Mouse (Mus musculus): ENCODE data around the gene Slc45a1. TPM values are rescaled to one million over a fixed set of nuclear protein-coding genes. Genes with fewer than 3 reads are reported as not detected.
A peak's percentile ranks its signal among the peaks of the same experiment; 100 is the strongest.

The Slc45a1 gene
- total RNA-seq (2014; fragmentation: Nextera tagmentation): not detected in 2 replicates
- not detected in 2 replicates for total RNA-seq (2017)

DNA sequence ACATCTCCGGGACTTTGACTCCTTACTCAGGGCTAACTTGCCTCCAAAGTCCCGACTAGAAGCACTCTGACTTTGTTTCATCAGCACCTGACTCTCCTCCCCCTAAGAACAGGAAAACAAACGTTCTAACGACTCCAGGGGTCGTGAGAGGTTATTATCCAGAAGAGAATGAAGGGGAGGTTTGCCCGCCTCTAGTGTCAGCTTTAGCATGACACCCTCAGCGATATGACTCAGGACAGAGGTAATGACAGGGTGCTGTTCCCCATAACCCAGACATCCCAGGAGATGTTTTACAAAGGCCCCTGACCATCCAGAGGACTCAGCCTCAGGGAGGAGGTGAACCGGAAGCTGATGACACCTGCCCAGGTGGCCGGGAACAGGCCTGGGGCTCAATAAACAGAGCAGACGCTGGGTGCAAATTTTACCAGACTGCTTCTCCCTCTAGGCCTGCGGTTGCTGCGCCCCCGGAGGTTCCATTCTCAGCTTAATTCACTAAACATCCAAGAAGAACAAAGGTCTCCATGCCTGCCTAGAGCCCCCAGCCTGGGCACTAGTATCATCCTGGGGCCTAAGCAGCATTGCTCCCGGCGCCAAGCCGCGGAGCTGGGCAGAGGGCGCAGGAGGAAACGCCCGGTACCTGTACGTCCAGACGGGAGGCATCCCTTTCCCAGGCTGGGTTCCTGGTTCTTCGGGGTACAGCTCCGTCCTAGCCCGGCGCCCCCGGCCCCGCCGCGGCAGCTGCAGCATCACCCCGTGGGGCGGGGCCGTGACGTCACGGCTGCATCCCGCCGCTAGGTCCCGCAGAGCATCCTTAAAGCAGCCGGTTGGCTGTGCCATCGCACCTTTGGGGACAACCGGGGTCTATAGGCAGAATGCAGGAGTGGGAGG lies at the start of gene Slc45a1:
Gene Slc45a1 (minus strand): TSS at position 785 of the 888 bp plus-strand sequence.
- no peak for ATAC-seq (replicated peaks; ENCODE audit: low FRiP score, low TSS enrichment, poor library complexity, severe bottlenecking)

DNA sequence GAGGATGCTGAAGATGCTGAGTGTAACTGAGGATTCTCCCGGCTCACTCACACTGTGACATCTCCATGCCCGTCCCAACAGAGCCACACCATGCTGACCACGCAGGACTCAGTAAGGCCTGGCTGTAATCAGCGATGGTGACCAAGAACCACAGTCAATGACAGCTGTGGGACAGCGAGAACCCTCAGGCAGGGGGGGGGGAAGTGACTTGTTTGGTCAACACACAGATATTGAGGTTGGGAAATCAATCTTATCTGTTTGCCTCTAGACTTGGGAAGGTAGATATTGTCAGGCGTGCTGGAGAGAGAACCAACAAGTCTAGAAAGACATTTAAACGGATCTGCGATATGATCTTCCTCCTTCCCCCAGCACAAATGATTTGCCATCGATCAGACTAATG lies 48.9 kb upstream of the Slc45a1 start:
- no peak for ATAC-seq (replicated peaks; ENCODE audit: low FRiP score, low TSS enrichment, poor library complexity, severe bottlenecking)

DNA sequence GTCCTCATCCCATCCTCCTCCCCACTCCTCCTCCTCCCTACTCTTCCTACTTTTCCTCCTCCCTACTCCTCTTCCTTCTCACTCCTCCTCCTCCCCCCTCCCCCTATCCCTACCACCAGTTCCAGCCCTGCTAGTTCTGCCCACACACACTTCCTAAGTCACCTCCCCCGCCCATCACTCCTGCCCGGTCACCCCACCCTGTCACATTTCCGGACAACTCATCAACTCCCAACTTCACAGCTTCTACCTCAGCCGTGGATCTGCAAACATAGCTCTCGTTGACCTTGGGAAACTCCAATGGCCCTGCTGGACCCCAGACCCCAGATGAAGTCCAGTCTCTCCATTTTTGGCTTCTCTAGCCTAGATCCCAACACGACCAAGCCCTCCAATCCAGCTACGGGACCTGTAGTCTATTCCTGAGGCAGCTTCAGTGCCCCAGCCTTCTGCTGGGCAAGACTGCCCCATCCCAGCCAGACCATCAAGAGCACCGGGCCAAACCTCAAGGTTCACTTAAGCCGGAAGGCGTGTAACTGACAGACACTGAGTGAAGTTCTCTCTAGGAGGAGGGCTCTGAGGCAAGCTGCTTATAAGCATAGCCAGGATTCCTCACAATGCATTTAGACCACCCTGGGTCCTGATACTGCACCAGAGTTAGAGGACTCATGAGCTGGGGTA lies 42.6 kb upstream of the Slc45a1 start:
- no peak for ATAC-seq (replicated peaks; ENCODE audit: low FRiP score, low TSS enrichment, poor library complexity, severe bottlenecking)

DNA sequence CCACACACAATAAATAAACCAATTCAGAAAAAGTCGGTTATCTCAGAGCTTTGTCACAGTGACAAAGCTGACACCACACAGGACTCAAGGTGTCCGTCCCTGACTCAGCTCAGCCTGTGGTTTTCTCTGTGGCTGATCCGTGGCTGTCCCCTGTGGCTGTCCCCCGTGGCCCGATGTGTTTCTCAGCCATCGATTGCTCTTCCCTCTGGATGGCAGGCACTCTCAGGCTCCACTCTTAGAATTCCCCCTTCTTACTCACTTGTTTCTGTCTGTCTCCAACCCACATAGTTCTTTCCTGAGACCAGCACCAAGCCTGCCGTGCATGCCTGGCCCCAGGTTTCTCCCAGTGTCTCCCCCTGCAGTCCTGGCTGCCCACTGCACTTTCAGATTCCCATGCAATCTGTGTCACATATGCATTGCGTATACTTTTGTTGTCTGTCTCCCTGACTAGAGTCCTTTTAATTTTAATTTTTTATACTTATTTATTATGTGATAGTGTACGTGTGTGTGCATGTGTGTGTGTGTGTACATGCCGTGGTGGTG lies 41.0 kb upstream of the Slc45a1 start:
- no peak for ATAC-seq (replicated peaks; ENCODE audit: low FRiP score, low TSS enrichment, poor library complexity, severe bottlenecking)

DNA sequence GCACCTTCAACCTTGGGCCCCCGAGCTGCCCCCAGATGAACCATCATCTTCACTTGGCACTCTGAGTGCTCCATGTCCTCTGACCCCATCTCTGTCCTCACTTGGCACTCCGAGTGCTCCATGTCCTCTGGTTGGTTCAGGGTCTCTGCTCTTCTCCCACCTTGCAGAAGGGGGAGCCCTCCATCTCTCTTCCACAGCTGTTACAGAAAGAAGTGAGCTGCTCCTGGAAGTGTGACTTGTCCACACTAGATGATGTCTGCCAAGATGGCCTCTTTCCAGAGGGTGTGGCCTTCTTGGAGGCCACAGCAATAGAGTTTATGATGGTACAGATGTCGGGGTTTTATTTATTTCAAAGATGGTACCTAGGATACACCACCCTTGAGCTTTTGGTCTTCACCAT lies 38.8 kb upstream of the Slc45a1 start:
- ATAC-seq (replicated peaks; ENCODE audit: low FRiP score, low TSS enrichment, poor library complexity, severe bottlenecking): no peak

DNA sequence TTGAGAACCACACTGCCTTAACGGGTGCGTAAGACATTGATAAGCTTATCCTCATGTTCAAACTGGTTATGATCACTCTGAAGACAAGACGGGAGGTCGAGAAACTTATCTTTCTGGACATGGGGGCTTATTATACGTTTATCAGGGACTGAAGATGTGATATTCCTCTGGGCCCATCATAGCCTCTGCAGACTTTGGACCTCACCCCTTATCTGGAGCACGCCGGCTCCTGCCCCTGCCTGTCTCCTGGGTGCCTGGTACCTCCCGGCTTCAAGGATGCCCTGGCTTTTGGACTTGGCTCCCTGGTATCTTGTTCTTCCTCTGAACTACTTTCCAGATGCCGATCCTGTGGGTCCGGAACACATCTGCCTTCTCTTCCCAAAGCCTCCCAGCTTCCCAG lies 37.6 kb upstream of the Slc45a1 start:
- no peak for ATAC-seq (replicated peaks; ENCODE audit: low FRiP score, low TSS enrichment, poor library complexity, severe bottlenecking)

DNA sequence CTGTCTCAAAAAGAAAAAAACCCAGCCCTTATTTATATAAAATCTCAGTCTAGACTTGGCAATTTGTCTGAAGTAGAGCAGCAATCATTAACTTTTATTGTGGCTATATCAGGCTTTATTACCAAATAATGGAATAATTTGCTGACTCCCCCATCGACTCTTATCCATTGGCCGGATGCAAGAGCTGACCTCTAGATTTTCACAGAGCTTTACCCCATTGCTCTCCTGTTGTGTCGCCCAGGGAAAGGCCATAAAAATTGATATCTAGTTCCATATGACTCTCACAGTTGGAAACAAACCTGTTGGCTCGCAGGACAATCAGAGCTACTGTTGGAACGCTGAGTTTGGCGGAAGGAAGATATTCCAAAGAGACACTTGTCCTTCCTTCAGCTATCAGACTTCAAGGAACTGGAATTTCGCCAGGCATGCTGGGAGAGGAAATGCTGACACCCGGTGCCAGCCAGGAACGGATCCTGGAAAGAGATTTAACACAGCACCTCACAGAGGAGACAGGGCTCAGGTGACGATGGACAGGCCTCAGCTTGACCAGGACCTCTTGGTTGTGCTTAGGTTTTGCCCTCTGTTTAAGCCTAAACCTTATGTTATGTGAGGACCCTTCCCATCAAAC lies 35.3 kb upstream of the Slc45a1 start:
- ATAC-seq (replicated peaks; ENCODE audit: low FRiP score, low TSS enrichment, poor library complexity, severe bottlenecking): no peak

DNA sequence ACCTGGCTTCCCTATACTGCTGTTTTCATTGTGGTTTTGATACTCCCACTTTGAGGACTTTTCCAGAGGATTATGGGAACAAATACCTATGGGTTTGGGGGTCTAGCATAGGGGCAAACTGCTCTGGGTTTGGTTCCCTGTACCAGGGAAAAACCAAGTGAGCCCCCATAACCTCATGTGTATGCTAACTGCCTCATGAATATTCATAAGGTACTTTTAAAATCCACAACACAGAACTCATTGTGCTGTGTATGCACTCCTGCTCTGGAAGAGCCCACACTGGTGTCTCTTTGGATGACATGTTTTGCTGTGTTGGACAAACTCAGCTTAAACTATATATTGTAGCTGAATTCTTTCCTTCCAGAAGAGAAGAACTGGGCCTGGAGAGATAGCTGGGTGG lies 34.6 kb upstream of the Slc45a1 start:
- ATAC-seq (replicated peaks; ENCODE audit: low FRiP score, low TSS enrichment, poor library complexity, severe bottlenecking): no peak

DNA sequence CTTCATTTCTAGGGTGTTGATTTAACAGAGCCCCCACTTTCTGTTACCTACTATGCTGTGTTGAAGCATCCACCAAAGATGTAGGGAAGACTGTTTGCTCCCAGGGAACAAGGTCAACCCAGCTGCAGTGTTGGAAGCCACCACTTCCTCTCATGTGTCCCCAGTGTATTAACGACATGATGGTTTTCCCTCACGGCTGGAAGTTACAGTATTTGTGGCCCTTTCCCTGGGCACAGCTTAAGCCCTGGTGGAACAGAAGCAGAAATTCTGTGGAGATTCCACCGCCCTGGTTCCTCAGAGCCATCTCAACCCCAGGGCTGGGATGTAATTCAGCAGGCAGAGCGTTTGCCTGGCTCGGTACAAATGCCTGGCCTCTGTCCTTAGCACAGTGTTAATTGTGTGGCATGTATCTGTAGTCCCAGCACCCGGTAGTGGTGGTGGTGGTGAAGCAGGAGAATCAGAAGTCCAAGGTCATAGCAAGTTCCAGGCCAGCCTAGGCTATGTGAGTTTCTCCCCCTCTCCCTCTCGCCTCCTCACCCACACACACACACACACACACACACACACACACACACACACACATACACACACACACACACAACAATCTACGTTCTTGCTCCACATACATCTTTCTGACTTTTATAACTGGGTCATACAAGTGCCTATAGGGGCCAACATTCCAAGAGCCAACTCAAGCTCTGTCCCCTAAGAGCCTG lies 34.0 kb upstream of the Slc45a1 start:
- ATAC-seq (replicated peaks; ENCODE audit: low FRiP score, low TSS enrichment, poor library complexity, severe bottlenecking): no peak

DNA sequence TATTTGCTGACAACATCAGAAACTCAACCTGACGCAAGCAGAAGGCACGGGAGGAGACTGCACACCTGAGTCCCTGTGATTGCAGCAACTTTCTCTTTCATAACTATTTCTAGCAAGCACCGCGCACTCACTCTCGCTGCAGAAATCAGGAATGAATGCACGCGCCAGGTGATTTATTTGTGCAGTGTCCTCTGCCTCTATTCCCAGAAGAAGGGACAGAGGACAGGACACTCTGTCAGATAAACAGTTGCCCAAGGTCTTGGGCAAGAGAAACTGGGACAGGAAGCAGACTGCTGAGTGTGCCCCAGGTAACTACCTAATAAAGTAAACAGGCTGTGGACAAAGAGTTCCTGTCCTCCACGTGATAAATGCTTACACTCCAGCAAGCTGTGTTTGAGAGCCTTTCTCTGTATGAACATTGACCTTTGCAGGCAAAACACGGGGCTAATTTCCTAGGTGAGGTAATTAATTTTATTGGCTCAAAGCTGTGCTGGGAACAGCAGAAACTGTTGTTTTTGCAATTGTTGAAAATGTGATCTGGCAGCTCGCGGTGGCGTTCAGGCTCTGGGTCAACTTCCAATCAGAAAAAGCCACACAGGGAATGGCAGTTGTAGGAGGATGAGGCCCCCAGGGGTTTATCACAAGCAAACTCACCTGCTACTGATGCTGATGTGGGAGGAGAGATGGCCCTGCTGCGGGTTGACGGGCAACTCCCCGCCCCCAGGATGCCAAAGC lies 33.2 kb upstream of the Slc45a1 start:
- no peak for ATAC-seq (replicated peaks; ENCODE audit: low FRiP score, low TSS enrichment, poor library complexity, severe bottlenecking)

DNA sequence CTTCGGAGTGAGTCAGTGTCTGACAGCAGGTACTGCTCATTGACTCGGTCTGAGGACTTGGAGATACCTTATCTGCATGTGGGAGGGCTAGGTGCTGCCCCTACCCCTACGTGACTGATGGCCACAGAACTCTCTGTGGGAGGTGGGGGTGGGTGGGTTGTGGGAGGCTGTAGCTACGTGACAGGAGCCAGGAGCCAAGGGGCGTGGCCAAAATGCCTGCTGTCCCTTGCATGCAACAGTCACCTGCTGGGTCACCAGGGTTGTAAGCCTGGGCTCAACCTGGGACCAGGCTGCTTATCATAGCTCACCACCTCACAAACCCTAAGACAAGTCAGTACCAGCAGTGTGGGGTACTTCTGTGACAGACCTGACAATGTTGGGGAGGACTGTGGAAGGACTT lies 28.4 kb upstream of the Slc45a1 start:
- ATAC-seq (replicated peaks; ENCODE audit: low FRiP score, low TSS enrichment, poor library complexity, severe bottlenecking): no peak

DNA sequence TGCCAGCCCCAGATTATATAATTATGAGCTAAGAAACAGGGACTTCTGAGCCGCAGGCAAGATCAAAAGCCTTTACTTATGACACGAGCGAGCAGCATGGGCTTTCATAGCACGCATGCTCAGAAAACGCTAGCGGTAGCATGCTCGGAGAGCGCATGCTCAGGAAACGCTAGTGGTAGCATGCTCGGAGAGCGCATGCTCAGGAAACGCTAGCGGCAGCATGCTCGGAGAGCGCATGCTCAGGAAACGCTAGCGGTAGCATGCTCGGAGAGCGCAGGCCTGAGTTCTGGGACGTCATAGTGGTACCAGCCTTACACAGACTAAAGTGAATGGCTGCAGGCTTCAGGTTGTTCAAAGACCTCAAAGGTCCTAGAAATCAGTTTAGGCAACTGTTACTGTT lies 26.8 kb upstream of the Slc45a1 start:
- ATAC-seq (replicated peaks; ENCODE audit: low FRiP score, low TSS enrichment, poor library complexity, severe bottlenecking): no peak

DNA sequence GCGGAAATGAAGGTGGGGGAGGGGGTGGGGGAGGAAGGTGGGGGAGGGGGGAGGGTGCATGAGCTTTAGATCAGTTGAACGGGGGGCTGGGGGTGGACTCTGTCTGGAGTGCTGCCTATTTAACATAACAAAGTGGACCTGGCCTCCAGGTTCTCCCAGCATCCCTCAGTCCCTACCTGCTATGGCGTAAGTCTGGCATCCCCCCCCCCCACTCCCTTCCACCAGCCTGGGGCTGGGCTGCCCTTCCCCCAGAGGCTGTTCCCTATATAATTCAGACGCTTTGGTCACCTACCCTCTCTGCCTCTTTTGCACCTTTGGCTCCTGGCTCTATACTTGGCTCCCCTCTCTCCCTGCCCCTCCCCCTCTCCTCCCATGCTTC lies 25.9 kb upstream of the Slc45a1 start:
- no peak for ATAC-seq (replicated peaks; ENCODE audit: low FRiP score, low TSS enrichment, poor library complexity, severe bottlenecking)

DNA sequence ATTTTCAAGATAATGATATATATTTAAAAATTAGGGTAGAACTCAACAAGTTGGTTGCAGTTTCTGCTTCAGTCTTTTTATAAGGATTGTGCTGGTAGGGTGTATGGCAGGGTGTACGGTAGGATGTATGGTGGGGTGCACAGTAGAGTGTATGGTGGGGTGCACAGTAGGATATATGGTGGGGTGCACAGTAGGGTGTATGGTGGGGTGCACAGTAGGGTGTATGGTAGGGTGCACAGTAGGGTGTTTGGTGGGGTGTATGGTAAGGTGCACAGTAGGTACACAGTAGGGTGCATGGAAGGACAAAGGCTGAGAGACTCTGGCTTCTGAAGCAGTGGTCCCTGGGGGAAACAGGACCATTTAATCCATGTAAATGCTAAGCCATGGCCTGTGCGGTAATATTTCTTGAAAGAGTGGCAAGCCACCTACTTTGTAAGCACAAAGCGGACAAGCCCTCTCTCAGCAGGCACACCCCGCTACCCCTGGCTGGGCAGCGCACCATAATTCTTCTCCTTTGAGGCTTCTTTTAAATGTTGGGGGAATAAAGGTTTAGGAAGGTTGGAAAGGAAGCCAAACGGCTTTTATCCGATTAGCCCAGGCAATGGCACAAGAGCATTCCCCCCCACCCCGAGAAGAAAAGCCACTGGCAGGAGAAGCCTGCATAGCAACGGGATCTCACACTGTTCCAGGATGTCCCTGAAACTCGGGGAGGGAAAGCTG lies 25.3 kb upstream of the Slc45a1 start:
- ATAC-seq (replicated peaks; ENCODE audit: low FRiP score, low TSS enrichment, poor library complexity, severe bottlenecking): no peak

DNA sequence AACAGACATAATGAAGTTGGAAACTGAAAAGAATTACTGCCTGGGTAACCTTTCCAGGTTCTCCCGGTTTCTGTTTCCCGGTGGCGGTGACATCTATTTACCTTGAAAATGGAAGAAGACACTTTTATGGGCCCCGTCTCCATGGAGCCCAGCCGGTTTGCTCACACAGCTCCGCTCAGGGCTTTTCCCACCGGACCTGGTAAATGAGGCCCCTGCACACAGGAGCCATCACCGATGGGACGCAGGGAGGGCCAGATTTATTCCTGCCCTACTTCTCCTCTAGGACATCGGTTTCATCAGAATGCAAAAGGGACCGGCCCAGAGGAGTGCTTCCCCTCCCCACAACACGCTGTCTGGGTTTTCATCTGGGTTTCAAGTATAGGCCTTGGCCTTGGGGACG lies 24.1 kb upstream of the Slc45a1 start:
- no peak for ATAC-seq (replicated peaks; ENCODE audit: low FRiP score, low TSS enrichment, poor library complexity, severe bottlenecking)

DNA sequence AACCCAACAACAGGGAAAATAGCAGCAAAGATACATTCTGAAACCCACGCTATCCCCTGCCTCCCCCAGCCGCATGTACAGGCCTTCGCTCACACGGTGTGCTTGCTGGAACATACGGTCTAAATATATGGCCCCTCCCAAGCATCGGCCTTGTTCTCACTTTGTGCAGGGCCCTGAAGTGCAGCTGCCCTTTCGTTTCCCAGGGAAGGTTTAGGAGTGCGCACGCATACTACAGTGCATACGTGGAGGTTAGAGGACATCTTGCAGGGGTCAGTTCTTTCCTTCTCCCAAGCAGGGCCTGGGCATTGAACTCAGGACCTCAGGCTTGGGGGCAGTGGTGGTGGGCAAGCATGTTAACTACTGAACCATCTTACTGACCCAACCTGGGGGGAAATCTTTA lies 23.3 kb upstream of the Slc45a1 start:
- ATAC-seq (replicated peaks; ENCODE audit: low FRiP score, low TSS enrichment, poor library complexity, severe bottlenecking): no peak

DNA sequence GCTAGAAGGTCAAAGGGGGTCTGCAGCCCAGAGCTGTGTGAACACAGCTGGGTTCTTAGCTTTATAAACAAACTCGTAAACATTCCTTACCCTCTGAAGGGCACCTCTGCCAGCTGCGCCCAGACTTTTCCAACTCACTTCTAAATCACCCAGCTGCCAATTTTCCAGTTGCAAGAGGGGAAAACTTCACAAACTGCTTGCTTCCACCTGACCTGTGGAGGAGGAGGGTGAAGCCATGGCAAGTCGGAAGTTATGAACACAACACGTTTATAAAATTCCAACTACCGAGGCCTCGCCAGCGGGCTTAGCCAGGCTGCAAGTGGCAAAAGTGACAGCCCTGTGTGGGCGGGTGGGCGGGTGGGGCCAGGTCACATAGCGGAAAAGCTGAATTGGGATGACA lies 13.8 kb upstream of the Slc45a1 start:
- ATAC-seq (replicated peaks; ENCODE audit: low FRiP score, low TSS enrichment, poor library complexity, severe bottlenecking): no peak

DNA sequence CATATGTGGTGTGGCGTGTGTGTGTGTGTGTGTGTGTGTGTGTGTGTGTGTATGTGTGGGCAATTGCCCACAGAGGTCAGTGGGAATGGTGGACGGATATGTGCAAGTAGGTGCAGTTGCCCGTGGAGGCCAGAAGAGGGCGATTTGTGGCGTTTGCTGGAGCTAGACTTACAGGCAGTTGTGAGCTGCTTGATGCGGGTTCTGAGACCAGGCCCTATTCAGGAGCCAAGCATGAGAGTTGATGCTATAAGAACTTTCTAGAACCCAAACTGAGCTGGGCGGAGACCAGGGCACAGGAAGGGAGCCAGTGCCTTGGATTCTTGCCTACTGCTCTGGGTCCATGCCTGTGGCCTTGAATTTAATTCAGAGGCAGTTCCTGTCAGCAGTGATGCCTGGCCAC lies 12.8 kb upstream of the Slc45a1 start:
- 0 out of 2 replicates have a peak, but pooled peaks have one; percentile 20 for ATAC-seq (replicated peaks; ENCODE audit: low FRiP score, low TSS enrichment, poor library complexity, severe bottlenecking)
